Mouse (Mus musculus): Measurements from ENCODE around the gene Dcp1a.
A peak's percentile ranks its signal among the peaks of the same experiment; 100 is the strongest.

Gene Dcp1a

DNA sequence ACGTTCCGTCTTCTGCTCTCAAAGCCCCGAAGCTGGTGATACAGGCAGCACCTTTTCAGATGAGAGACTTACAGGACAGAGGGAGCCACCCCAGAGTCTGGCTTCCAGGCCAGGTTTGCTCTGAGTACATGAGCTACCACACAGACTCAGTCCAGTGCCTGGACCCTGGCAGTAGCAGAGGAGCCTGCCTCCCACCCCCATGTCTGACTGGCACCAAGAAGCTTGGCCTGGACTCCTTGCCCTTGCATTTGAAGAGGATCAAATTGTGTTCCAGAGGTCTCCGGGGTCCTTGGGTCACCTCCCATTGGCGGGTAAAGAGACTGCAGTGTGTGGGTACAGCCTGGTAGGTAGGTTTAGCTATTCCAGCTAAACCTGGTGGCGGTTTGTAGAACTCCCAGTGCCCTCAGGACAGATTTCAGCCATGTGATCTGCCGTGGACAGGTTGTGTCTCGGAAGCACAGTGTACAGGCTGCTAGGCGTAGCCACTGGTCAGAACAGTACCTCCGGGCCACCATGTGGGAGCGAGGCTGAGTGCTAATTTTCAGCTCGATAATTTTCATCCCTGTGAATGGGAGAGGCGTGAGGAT lies 81.6 kb downstream of the Dcp1a start:
- no peak for DNase-seq (ENCODE audit: low spot score in 2 of 2)

GRCm38 (mm10) chr14:30561470-30562187 lies 82.3 kb downstream of the Dcp1a start:
- no peak for DNase-seq (ENCODE audit: low spot score in 2 of 2)

- no peak for DNase-seq (ENCODE audit: low spot score in 2 of 2)
Observed at GRCm38 (mm10) chr14:30562343-30562742, 83.0 kb downstream of the Dcp1a start.

- DNase-seq (ENCODE audit: low spot score in 2 of 2) = peak; percentile 32 to 63
Observed at GRCm38 (mm10) chr14:30564451-30564850, 85.1 kb downstream of the Dcp1a start.

- DNase-seq (ENCODE audit: low spot score in 2 of 2) = no peak
Observed at GRCm38 (mm10) chr14:30566317-30566716, 87.0 kb downstream of the Dcp1a start.

DNA sequence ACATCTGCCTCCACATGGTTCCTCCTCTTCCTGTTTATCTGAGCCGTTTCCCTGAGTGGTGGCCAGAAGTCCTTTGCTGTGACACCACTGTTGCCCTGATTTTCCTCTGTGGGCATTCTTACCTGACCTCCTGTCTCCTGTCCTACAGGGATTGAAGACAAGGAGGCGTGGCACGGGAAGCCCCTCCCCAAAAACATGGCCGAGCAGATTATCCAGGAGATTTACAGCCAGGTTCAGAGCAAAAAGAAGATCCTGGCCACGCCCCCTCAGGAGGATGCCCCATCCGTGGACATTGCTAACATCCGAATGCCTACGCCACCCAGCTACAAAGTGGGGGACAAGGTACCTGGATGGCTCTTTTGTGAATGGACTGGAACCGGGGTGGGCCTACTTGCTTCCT lies 88.7 kb downstream of the Dcp1a start:
- DNase-seq (ENCODE audit: low spot score in 2 of 2) = no peak

- DNase-seq (ENCODE audit: low spot score in 2 of 2) = no peak
Observed at GRCm38 (mm10) chr14:30570303-30570702, 91.0 kb downstream of the Dcp1a start.

- DNase-seq (ENCODE audit: low spot score in 2 of 2) = no peak
Observed at GRCm38 (mm10) chr14:30572253-30572652, 92.9 kb downstream of the Dcp1a start.

- no peak for DNase-seq (ENCODE audit: low spot score in 2 of 2)
Observed at GRCm38 (mm10) chr14:30573235-30573634, 93.9 kb downstream of the Dcp1a start.

- DNase-seq (ENCODE audit: low spot score in 2 of 2) = peak; percentile 73 to 74
Observed at GRCm38 (mm10) chr14:30573983-30574584, 94.7 kb downstream of the Dcp1a start.

DNA sequence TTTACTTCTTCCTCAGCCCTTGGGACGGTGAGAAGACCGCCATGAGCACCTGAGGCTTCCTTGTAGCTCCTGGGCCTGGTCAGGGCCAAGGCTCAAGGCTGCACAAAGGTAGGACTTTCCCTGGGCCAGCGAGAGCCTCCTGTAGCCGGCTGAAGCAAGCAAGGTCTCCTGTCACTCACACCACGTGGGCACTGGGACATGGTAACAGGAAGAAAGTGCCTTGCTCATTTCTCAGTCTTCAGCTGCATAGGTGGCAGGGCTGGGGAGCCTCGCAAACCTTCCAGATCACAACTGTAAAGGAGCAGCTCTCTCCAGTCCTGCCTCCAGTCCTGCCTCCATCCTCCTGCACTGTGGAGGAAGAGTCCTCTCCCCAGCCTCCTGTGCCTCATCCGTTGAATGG lies 96.5 kb downstream of the Dcp1a start:
- no peak for DNase-seq (ENCODE audit: low spot score in 2 of 2)

- DNase-seq (ENCODE audit: low spot score in 2 of 2) = no peak
Observed at GRCm38 (mm10) chr14:30576260-30576659, 96.9 kb downstream of the Dcp1a start.
